Mouse (Mus musculus) monocyte, adult 2 months (primary cell): ENCODE results near the gene Lig3.
A peak's percentile ranks its signal among the peaks of the same experiment; 100 is the strongest.

Source experiments
- DNase-seq, 2 experiments: peaks; one replicate each; pipeline ENCODE4 v3.0.0; 2022; ENCODE audit warnings: low spot score in 2 of 2, low read depth in 1 of 2

Gene Lig3

GRCm38 (mm10) chr11:82780983-82781903 is at the start of gene Lig3:
Gene Lig3, plus strand, starts transcription at chr11:82781108.
- DNase-seq: peak; percentile 66 to 86

DNA sequence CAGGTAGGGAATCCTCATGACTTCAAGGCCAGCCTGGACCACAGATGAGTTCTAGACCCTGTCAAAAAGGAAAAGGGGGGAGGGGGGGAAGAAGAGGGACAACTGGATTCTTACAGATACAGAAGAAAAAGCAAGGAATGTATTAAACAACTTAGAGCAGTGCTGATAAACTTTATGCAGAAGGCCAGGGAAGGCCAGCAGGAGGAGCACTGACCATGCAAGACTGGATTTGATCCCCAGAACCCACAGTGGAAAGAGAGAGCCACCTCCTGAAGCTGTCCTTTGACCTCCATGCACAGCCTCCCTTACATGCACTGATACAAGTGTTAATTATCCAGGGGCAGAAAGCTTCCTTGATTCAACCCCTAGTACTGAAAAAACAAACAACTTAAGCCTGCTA is 46.7 kb upstream of the Lig3 start:
- DNase-seq: no peak

GRCm38 (mm10) chr11:82739006-82739405 is 41.9 kb upstream of the Lig3 start:
- DNase-seq: no peak

DNA sequence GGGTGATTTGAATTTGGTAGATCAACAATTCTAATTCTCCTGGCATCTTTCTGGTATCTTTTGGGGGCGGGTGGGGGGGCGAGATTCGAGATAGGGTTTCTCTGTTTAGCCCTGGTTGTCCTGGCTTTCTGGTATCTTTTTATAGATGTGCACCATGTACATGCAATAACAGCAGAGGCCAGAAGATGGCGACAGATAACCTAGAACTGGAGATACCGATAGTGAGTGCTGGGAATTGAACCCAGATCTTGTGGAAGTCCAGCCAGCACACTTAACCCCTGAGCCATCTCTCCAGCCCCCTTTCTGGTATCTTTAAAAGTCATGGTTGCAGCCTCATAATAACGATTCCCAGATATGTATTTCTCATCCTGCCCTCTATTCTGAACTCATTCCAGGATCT is 34.8 kb upstream of the Lig3 start:
- DNase-seq: peak; percentile 8 to 25

- DNase-seq: peak; percentile 5
These were observed 34.0 kb upstream of the Lig3 start for GRCm38 (mm10) chr11:82746857-82747366.

GRCm38 (mm10) chr11:82752349-82753115 is 28.4 kb upstream of the Lig3 start:
- no peak for DNase-seq

GRCm38 (mm10) chr11:82755919-82756318 is 25.0 kb upstream of the Lig3 start:
- DNase-seq: no peak

- DNase-seq: no peak
These were observed 18.6 kb upstream of the Lig3 start for GRCm38 (mm10) chr11:82762286-82762829.

GRCm38 (mm10) chr11:82763261-82763660 is 17.6 kb upstream of the Lig3 start:
- no peak for DNase-seq

DNA sequence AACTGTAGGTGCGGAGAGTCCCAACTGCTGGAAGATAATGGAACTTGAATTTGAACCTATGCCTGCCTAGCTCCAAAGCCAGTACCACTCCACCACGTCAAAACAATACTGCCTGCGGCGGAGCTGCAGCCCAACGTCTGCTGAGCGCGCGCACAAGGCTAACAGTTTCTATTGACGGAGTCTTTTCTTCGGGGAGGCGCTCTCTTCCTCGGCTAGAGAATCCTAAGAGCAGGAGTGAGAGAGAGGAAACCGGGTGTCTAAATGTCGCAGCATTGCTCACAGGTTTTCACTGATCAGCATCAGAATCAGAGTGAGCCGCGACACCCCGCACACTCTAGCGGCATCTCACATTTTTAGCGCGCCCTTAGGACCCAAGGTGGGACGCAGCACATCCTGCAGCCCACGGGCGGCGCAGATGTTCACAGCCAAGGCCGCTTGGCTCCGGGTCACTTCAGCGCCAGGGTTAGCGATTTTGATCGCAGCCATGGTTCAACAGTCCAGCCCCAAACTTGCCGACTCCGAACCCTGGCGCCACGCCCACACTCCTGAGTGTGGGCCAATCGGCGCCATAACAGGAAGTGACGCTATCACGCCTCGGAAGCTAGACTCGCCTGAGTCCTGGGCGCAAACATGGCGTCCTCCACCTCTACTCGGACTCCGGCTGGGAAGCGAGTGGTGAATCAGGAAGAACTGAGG is 17.0 kb upstream of the Lig3 start, which contains the start of the genes Cct6b and Zfp830:
Cct6b (minus strand) TSS at position 580 of the 696 bp plus-strand sequence.
Zfp830 (plus strand) TSS at position 604 of the 696 bp plus-strand sequence.
- peak; percentile 70 to 79 for DNase-seq

- DNase-seq: no peak
These were observed 16.4 kb upstream of the Lig3 start for GRCm38 (mm10) chr11:82764438-82764924.

GRCm38 (mm10) chr11:82780134-82780533 is 774 bp upstream of the Lig3 start:
- DNase-seq: no peak

DNA sequence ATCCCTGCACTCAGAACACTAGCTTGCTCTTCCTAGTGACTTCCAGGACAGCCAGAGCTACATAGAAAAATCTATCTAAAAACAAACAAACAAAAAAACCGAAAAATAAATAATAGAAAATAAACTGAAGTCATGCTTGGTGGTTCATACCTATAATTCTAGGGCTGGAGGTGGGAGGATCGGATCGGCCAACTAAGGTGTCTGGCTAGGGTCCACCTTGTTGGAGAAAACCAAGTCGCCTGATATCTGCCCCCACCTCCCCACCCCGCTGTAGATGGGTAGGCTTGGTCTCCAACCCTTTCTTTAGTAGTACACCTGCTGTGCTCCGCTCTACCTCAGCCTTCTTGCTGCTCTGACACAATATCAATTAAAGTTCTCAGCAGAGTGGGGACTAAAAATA is 1.3 kb downstream of the Lig3 start:
- DNase-seq: no peak

DNA sequence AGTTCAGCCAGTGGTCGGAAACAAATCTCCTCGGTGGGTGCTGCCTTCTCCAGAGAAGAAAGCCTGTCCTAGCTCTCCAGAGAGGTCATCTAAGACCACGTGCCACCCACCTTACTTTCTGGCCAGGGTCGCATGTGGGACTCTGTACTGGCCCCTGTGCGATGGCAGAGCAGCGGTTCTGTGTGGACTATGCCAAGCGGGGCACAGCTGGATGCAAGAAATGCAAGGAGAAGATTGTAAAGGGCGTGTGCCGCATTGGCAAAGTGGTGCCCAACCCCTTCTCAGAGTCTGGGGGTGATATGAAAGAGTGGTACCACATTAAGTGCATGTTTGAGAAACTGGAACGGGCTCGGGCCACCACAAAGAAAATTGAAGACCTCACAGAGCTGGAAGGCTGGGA is 2.5 kb downstream of the Lig3 start:
- no peak for DNase-seq

- no peak for DNase-seq
These were observed 25.7 kb downstream of the Lig3 start for GRCm38 (mm10) chr11:82806656-82807055.

DNA sequence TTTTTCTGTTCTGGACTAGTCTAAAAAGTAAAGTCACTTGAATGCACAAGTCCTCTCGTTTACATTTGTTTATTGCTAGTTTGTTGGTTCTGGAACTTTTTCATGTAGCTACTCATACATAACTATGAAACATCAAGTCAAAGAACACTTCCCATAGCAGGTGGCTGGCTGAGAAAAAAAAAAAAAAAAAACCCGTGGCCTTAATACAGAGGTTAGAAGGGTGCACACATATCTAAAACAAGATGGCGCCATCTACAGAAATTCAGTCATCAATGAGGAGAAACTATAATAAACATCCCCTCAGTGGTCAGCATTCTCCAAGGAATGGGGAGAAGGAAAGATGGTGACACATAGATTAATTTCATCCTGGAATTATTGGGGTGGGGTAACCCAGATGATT is 26.5 kb downstream of the Lig3 start:
- DNase-seq: no peak

DNA sequence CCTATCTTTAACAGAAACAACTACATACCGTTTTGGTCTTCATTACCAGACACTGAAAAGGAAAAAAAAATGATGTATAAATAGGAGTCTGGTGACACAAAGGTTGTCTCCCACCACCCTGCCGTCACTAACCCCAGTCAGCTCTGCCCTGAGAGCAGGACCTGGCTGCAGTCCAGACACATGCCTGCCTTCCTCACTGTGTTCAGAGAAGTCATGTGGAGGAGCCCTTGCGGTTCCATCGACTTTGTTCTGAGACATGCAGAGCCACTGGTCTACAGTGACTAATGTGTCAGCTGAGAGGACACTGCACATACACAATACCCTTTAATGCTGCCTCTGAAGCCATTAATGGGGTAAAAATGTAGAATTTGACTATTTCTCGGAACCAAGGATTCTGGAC is 27.6 kb downstream of the Lig3 start:
- no peak for DNase-seq

GRCm38 (mm10) chr11:82819350-82819749 is 38.4 kb downstream of the Lig3 start:
- peak; percentile 24 to 52 for DNase-seq

DNA sequence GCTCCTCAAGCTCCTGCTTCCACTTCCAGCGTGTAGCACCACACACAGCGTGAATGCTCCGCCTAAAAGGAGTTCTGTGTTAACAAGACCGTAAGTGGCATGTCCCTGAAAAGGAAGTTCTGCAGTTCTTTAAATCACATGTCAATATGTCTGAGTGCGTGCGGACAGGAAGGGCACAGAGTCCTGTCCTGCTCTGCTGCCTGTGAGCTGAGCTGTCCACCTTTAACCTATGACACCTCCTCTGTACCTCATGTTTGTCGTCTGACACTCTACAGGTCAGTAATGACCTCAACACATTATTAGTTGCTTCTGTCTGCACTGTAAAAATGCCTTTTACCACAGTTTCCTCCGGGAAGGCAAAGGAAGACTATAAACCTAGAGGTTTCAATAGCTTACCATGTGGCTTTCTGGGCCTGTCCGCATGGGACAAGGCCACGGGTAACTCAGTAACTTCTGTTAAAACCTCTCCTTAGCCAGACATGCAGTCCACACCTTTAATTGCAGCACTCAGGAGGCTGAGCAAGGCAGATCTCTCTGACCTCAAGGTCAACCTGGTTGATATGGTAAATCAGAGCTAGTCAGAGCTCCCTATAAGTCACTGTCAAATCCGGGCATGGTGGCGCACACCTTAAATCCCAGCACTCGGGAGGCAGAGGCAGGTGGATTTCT is 40.0 kb downstream of the Lig3 start:
- no peak for DNase-seq

DNA sequence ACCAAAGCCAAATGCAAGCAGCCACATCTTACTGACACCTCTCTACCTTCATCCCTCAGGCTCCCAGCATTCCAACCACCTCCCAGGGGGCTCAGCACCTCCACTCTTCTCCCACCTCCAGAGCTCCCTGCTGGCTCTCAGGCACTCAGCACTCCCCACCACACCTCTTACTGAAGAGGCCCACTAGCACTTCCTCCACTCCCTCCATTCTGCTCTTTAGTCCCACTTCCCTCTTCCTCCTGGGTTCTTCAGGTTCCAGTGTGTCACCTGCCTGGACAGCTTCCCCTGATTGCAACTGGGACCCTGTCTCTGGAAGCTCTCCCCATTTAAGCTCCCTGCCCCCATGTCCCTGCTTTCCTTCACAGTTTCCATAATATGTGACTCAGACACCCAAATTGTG is 45.9 kb downstream of the Lig3 start:
- DNase-seq: no peak
